Mouse (Mus musculus) MEL (cell line): ENCODE measurements around the gene Trim8. TPM values are rescaled to one million over a fixed set of nuclear protein-coding genes. Genes with fewer than 3 reads are reported as not detected.

Experiments used
- DNase-seq: peaks from one replicate; pipeline ENCODE4 v3.0.0; 2011; ENCODE audit warnings: low read depth, low spot score
- H3K27ac ChIP-seq: 2 replicates; pipeline ENCODE4 v1.5.1; 2012; ENCODE audit warnings: low read depth, mild to moderate bottlenecking, control low read depth, low read length, moderate library complexity; ENCODE audit not compliant: control insufficient read depth
- H3K27me3 ChIP-seq, 2 experiments: fragments of 150-350 bp in 1 of 2; sonication (generic) in 1 of 2; 2 replicates each; pipeline ENCODE4 v1.6.1; 2012; ENCODE audit warnings: low read length in 2 of 2, mild to moderate bottlenecking in 2 of 2, improper control_type of control experiment in 1 of 2, moderate library complexity in 1 of 2; ENCODE audit not compliant: insufficient read depth in 2 of 2, control insufficient read depth in 1 of 2
- H3K36me3 ChIP-seq, 2 experiments: 2 replicates each; pipeline ENCODE4 v1.6.1; 2012 to 2014; ENCODE audit warnings: low read length in 2 of 2, improper control_type of control experiment in 1 of 2, inconsistent platforms in 1 of 2, mild to moderate bottlenecking in 1 of 2; ENCODE audit not compliant: insufficient read depth in 2 of 2, control insufficient read depth in 1 of 2
- H3K4me1 ChIP-seq, 2 experiments: fragments of 150-350 bp in 1 of 2; sonication (generic) in 1 of 2; 2 replicates each; pipeline ENCODE4 v1.6.1; 2012; ENCODE audit warnings: low read length in 2 of 2, improper control_type of control experiment in 1 of 2, mild to moderate bottlenecking in 1 of 2; ENCODE audit not compliant: insufficient read depth in 2 of 2, control insufficient read depth in 1 of 2
- H3K4me3 ChIP-seq, 2 experiments: fragments of 150-350 bp in 1 of 2; sonication (generic) in 1 of 2; 2 replicates each; pipeline ENCODE4 v1.5.1; 2012; ENCODE audit warnings: low read depth in 2 of 2, low read length in 2 of 2, mild to moderate bottlenecking in 2 of 2, moderate library complexity in 2 of 2, control low read depth in 1 of 2, improper control_type of control experiment in 1 of 2; ENCODE audit not compliant: control insufficient read depth in 1 of 2, insufficient read depth in 1 of 2
- H3K79me2 ChIP-seq: 2 replicates; pipeline ENCODE4 v1.6.1; 2012; ENCODE audit warnings: mild to moderate bottlenecking, low read length, moderate library complexity; ENCODE audit not compliant: control insufficient read depth, poor library complexity, insufficient read depth
- H3K9ac ChIP-seq: 2 replicates; pipeline ENCODE4 v1.6.1; 2012; ENCODE audit warnings: low read depth, mild to moderate bottlenecking, control low read depth, low read length, moderate library complexity; ENCODE audit not compliant: control insufficient read depth, poor library complexity, severe bottlenecking
- H3K9me3 ChIP-seq: fragments of 150-350 bp; sonication (generic); replicated peaks from 2 replicates; pipeline ENCODE4 v1.6.1; 2012; ENCODE audit warnings: mild to moderate bottlenecking, low read length, improper control_type of control experiment, moderate library complexity; ENCODE audit not compliant: insufficient read depth
- BHLHE40 ChIP-seq: IDR thresholded peaks from 2 replicates; pipeline ENCODE4 v1.6.1; 2012; ENCODE audit warnings: low read depth, mild to moderate bottlenecking, inconsistent platforms, low read length, improper control_type of control experiment, borderline replicate concordance
- CTCF ChIP-seq, 3 experiments: IDR thresholded peaks in 2 of 3; conservative IDR thresholded peaks in 1 of 3; 2 replicates each; pipeline ENCODE4 v1.5.1; 2011 to 2012; ENCODE audit warnings: low read length in 3 of 3, low read depth in 2 of 3, mild to moderate bottlenecking in 2 of 3, improper control_type of control experiment in 1 of 3, inconsistent platforms in 1 of 3, mixed read lengths in 1 of 3, moderate library complexity in 1 of 3; ENCODE audit not compliant: control insufficient read depth in 1 of 3, insufficient read depth in 1 of 3, poor library complexity in 1 of 3, severe bottlenecking in 1 of 3
- EP300 ChIP-seq, 2 experiments: IDR thresholded peaks; 2 replicates each; pipeline ENCODE4 v1.6.1; 2011; ENCODE audit warnings: improper control_type of control experiment in 2 of 2, low read length in 2 of 2, low read depth in 1 of 2, mild to moderate bottlenecking in 1 of 2
- ETS1 ChIP-seq: IDR thresholded peaks from 2 replicates; pipeline ENCODE4 v1.6.1; 2012; ENCODE audit warnings: low read depth, mild to moderate bottlenecking, inconsistent platforms, low read length, improper control_type of control experiment, moderate library complexity
- GABPA ChIP-seq: IDR thresholded peaks from 2 replicates; pipeline ENCODE4 v1.6.1; 2012; ENCODE audit warnings: low read depth, mild to moderate bottlenecking, inconsistent platforms, low read length, improper control_type of control experiment, moderate library complexity
- GATA1 ChIP-seq: IDR thresholded peaks from 2 replicates; pipeline ENCODE4 v1.6.1; 2011; ENCODE audit warnings: low read depth, low read length, improper control_type of control experiment
- HCFC1 ChIP-seq: IDR thresholded peaks from 2 replicates; pipeline ENCODE4 v1.6.1; 2012; ENCODE audit warnings: low read depth, mild to moderate bottlenecking, inconsistent platforms, low read length, improper control_type of control experiment, moderate library complexity
- MAFK ChIP-seq: IDR thresholded peaks from 2 replicates; pipeline ENCODE4 v1.6.1; 2011; ENCODE audit warnings: low read depth, mild to moderate bottlenecking, low read length, improper control_type of control experiment, borderline replicate concordance
- MAX ChIP-seq: IDR thresholded peaks from 2 replicates; pipeline ENCODE4 v1.6.1; 2011; ENCODE audit warnings: low read length, improper control_type of control experiment
- MEF2A ChIP-seq: IDR thresholded peaks from 2 replicates; pipeline ENCODE4 v1.6.1; 2014; ENCODE audit warnings: low read depth, mild to moderate bottlenecking, inconsistent platforms, low read length, improper control_type of control experiment; ENCODE audit not compliant: poor library complexity, insufficient replicate concordance, severe bottlenecking; ENCODE audit errors: extremely low read depth
- MYB ChIP-seq: IDR thresholded peaks from 2 replicates; pipeline ENCODE4 v1.6.1; 2011; ENCODE audit warnings: mild to moderate bottlenecking, low read depth, low read length, improper control_type of control experiment
- MYC ChIP-seq: IDR thresholded peaks from 2 replicates; pipeline ENCODE4 v1.6.1; 2011; ENCODE audit warnings: low read depth, mild to moderate bottlenecking, low read length, improper control_type of control experiment, moderate library complexity
- NELFE ChIP-seq: IDR thresholded peaks from 2 replicates; pipeline ENCODE4 v1.6.1; 2011; ENCODE audit warnings: low read depth, low read length, improper control_type of control experiment
- POLR2A ChIP-seq, 2 experiments: IDR thresholded peaks; 2 replicates each; pipeline ENCODE4 v1.6.1; 2011 to 2012; ENCODE audit warnings: low read length in 2 of 2, mild to moderate bottlenecking in 2 of 2, control low read depth in 1 of 2, improper control_type of control experiment in 1 of 2, low read depth in 1 of 2, moderate library complexity in 1 of 2; ENCODE audit not compliant: control insufficient read depth in 1 of 2, insufficient read depth in 1 of 2, poor library complexity in 1 of 2
- POLR2AphosphoS5 ChIP-seq: IDR thresholded peaks from 2 replicates; pipeline ENCODE4 v1.6.1; 2012; ENCODE audit warnings: low read depth, borderline replicate concordance, mild to moderate bottlenecking, inconsistent platforms, low read length, moderate library complexity, mixed read lengths
- RAD21 ChIP-seq: IDR thresholded peaks from 2 replicates; pipeline ENCODE4 v1.6.1; 2011; ENCODE audit warnings: mild to moderate bottlenecking, low read depth, low read length, improper control_type of control experiment
- TCF12 ChIP-seq: IDR thresholded peaks from 2 replicates; pipeline ENCODE4 v1.6.1; 2014; ENCODE audit warnings: low read depth, mild to moderate bottlenecking, inconsistent platforms, low read length, improper control_type of control experiment, moderate library complexity
- ZKSCAN1 ChIP-seq: IDR thresholded peaks from 2 replicates; pipeline ENCODE4 v1.6.1; 2012; ENCODE audit warnings: low read depth, mild to moderate bottlenecking, inconsistent platforms, low read length, improper control_type of control experiment, moderate library complexity
- ZMIZ1 ChIP-seq: IDR thresholded peaks from 2 replicates; pipeline ENCODE4 v1.6.1; 2012; ENCODE audit warnings: low read depth, mild to moderate bottlenecking, inconsistent platforms, low read length, improper control_type of control experiment, moderate library complexity
- polyA plus RNA-seq, 2 experiments: library from polyadenylated mRNA; stranded (reverse) in 1 of 2; unstranded in 1 of 2; fragments of >175 nt in 1 of 2; fragments of >200 nt in 1 of 2; gene quantifications; 2 replicates each; pipeline versions ENCODE4 v1.2.1 to v1.2.4; 2012; ENCODE audit warnings: low replicate concordance in 2 of 2, low read depth in 1 of 2; ENCODE audit not compliant: insufficient read length in 2 of 2, insufficient read depth in 1 of 2, missing spikeins in 1 of 2
- total RNA-seq: library from RNA; depleted of rRNA; stranded (reverse); fragments of 300-350 nt; gene quantifications from 2 replicates; pipeline ENCODE4 v1.2.3, GENCODE M21; 2012

The Trim8 gene
- total and polyA plus RNA-seq, 3 experiments: 19.1 to 57.2 TPM; not detected in 1

DNA sequence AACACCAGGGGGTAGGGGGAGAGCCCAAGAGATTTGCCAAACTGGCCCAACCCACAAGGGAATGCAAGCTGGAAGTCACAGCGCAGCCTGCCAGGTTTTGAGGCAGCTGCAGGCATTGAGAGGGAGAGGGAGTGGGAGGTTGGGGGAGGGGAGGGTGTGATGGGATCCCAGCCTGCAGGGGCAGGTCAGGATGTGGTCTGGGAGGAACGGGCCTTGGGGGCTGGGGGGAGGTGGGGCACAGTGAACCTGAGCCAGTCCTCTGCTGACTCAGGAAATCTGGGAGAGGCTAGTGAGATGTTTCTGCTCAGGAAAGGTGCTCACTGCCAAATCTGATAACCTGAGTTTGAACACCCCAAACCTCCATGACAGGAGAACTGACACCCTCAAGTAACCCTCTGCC, 10.9 kb upstream of the Trim8 start:
- Histone ChIP-seq H3K36me3 (peaks cover 0 to 4% of the 10 kb centered on the region in 2 experiments; a peak in 2 of 4 replicates), H3K27ac (no peak overlapping the region)

DNA sequence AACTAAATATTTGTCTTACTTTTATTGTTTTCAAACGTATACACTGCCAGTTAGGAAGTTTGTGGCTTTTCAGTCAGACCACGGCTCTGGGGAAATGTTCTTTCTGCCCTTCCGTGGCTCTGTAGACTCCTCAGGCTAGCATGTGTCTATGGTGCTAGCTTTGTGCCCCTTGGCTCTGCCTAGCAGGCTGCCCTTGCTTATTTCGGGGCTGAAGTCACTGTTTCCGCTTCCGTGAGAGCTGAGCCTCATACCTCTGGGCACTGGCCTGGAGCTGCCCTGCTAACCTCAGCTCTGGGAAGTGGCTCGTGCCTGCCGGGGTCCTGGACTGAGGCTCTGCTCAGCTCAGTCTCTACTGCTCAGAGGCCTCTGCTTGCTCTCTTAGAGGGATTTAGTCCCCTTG, 6.4 kb upstream of the Trim8 start:
- Histone ChIP-seq H3K27me3 (no peaks in the 10 kb centered on the region), H3K4me1 (peaks cover 0 to 9% of the 10 kb centered on the region in 2 experiments; a peak in 3 of 4 replicates), H3K79me2 (peaks cover 1% of the 10 kb centered on the region; the same call in 1 of the 2 replicates), H3K36me3 (peaks cover 0 to under 1% of the 10 kb centered on the region in 2 experiments; a peak in 2 of 4 replicates), H3K9ac (no peak overlapping the region), H3K4me3 (no peak overlapping the region), H3K27ac (no peak overlapping the region), H3K9me3 (no peaks in the 10 kb centered on the region)
- TF ChIP-seq HCFC1 (no peak), MYB (no peak), MAX (no peak), EP300 (IDR thresholded peaks at IDR 0.05; ENCODE audit: low read depth in 1 of 2, low read length in 2 of 2) (no peak), MYC (no peak), GATA1 (no peak), RAD21 (no peak)
- no peak for DNase-seq

More for the DNA sequence above, 10.9 kb upstream of the Trim8 start:
- DNase-seq: peak; percentile 44
- Histone ChIP-seq H3K9me3 (no peaks in the 10 kb centered on the region), H3K9ac (no peak overlapping the region), H3K79me2 (no peaks in the 10 kb centered on the region), H3K27me3 (no peaks in the 10 kb centered on the region), H3K4me1 (peaks cover 0 to 12% of the 10 kb centered on the region in 2 experiments; a peak in 3 of 4 replicates), H3K4me3 (no peak overlapping the region)
- TF ChIP-seq CTCF (IDR thresholded peaks at IDR 0.05 in 2 of 3, conservative IDR thresholded peaks at IDR 0.05 in 1 of 3; ENCODE audit: control insufficient read depth in 1 of 3, insufficient read depth in 1 of 3, low read depth in 2 of 3, low read length in 3 of 3, poor library complexity in 1 of 3, severe bottlenecking in 1 of 3) (no peak), GATA1 (peak; percentile 64), ETS1 (peak; percentile 39; the same call in 1 of the 2 replicates), ZKSCAN1 (no peak), MYC (no peak), POLR2A (IDR thresholded peaks at IDR 0.05; ENCODE audit: control insufficient read depth in 1 of 2, insufficient read depth in 1 of 2, low read depth in 1 of 2, low read length in 2 of 2, poor library complexity in 1 of 2) (0 out of 4 replicates have a peak, but pooled peaks of 1 of the 2 experiments have one; percentile 14), MAFK (peak; percentile 57; the same call in 1 of the 2 replicates), POLR2AphosphoS5 (no peak), EP300 (IDR thresholded peaks at IDR 0.05; ENCODE audit: low read depth in 1 of 2, low read length in 2 of 2) (no peak), GABPA (no peak)

DNA sequence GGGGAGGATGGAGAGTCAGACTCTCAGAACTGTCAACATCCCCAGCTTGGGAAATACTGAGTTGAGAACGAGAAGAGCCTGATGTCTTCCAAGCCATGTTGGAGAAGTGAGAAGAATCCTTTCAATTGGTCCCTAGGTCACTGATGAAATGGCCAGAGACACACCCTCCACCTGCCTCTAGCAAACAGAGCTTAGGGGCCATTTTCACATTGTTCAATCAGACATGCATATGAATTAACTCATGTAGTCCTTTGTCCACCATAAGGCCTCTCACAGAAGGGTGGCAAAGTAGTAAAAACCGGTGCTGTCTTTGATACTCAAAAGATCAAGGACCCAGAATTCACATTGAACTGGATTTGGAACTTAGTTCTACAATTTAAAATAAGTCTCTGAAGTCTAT, 4.3 kb upstream of the Trim8 start:
- no peak for DNase-seq
- H3K4me1 ChIP-seq: peaks cover 0 to 3% of the 10 kb centered on the region in 2 experiments; a peak in 1 of 4 replicates
- no peaks in the 10 kb centered on the region; a peak in 1 of 4 replicates for H3K36me3 ChIP-seq
- no peak overlapping the region for H3K4me3 ChIP-seq
- TF ChIP-seq ZKSCAN1: no peak
- TF ChIP-seq CTCF (IDR thresholded peaks at IDR 0.05 in 2 of 3, conservative IDR thresholded peaks at IDR 0.05 in 1 of 3; ENCODE audit: control insufficient read depth in 1 of 3, insufficient read depth in 1 of 3, low read depth in 2 of 3, low read length in 3 of 3, poor library complexity in 1 of 3, severe bottlenecking in 1 of 3): no peak
- no peak for TF ChIP-seq NELFE
- TF ChIP-seq HCFC1: no peak
- TF ChIP-seq BHLHE40: no peak
- no peak for TF ChIP-seq MEF2A
- no peak for TF ChIP-seq TCF12
- no peak for TF ChIP-seq ZMIZ1
- peaks cover 15% of the 10 kb centered on the region for H3K79me2 ChIP-seq
- no peaks in the 10 kb centered on the region for H3K27me3 ChIP-seq
- no peak overlapping the region for H3K9ac ChIP-seq
- H3K9me3 ChIP-seq: no peaks in the 10 kb centered on the region
- no peak overlapping the region for H3K27ac ChIP-seq
